Mouse (Mus musculus) layer of hippocampus, adult 9-11 months (tissue): ENCODE data around the gene Arid3a.
A peak's percentile ranks its signal among the peaks of the same experiment; 100 is the strongest.
"Not testable (repeated sequence)": the region's sequence is repeated elsewhere in the genome, so short reads cannot be mapped to it uniquely, and the experiment has no call there.

Source experiments
- DNase-seq: peaks from one replicate; pipeline ENCODE4 v3.0.0; 2022

Arid3a gene

DNA sequence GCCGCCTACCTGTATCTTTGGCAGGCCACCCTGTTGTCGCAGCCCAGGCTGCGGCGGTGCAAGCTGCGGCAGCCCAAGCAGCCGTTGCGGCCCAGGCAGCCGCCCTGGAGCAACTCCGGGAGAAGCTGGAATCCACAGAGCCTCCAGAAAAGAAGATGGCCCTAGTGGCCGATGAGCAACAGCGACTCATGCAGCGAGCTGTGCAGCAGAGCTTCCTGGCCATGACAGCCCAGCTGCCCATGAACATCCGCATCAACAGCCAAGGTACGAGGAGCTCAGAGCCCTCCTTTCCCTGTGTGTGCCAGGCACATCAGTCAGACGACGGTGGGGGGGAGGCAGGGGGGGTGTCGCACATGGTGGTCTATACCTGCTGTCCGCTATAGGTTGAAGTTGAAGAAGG is 23.8 kb downstream of the Arid3a start:
- no peak for DNase-seq

DNA sequence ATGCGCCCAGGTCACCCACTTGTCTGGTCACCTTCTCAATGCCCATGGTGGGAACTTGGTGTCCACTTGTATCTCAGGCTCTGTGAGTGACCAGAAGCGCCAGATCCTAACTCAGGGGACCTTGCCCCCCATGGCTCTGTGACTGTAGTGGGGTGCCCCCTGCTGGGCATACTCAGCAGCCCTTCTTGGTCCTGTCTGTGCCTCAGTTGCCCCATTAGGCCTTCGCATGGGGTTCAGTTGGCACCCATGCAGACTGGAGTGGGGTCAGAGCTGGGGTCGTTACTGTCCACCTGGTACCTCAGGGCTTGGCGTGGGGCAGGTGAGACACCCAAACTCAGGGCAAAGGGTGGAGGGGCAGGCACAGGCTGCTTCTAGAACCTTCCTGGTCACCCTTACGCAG is 27.1 kb downstream of the Arid3a start:
- DNase-seq = no peak

DNA sequence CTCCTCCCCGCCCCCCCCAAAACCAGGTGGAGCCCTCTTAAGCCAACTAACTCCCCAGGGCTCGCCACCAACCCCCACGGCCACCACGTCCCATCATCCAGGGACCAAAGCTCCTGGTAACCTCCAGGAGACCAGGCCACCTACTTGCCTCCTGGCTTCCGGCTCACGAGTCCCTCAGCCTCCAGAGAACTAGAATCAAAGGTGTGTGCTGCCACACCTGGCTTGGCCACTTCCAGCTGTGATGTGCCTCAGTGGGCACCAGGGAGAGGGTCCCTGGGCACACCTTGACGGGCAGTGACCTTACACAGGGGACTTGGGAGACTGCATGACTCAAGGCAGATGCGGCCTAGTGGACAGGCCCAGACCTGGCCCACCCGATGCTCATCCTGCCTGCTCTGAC is 28.8 kb downstream of the Arid3a start:
- DNase-seq = no peak

DNA sequence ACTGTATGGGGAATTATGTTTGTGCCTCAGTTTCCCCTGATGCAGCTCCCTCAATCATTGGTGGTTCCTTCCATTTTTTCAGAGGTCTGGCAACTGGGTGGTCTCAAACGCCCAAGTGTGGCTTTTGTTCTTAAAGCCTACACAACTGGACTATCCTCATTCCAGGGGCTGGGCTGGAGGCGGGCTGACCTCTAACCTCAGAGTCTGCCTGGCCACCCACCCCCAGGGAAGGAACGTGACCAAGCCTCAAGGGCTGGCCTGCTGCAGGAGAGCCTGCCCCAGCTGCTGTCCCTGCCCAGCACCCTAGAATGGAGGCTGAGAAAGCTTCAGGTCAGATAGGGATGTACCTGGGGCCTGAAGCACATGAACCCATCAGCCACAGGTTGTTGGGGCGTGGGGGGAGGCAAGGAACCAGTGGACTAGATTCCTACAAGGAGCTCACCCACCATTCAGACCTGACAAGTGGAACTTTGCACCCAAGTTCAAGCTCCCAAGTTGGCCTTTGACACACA is 29.9 kb downstream of the Arid3a start:
- DNase-seq = no peak

DNA sequence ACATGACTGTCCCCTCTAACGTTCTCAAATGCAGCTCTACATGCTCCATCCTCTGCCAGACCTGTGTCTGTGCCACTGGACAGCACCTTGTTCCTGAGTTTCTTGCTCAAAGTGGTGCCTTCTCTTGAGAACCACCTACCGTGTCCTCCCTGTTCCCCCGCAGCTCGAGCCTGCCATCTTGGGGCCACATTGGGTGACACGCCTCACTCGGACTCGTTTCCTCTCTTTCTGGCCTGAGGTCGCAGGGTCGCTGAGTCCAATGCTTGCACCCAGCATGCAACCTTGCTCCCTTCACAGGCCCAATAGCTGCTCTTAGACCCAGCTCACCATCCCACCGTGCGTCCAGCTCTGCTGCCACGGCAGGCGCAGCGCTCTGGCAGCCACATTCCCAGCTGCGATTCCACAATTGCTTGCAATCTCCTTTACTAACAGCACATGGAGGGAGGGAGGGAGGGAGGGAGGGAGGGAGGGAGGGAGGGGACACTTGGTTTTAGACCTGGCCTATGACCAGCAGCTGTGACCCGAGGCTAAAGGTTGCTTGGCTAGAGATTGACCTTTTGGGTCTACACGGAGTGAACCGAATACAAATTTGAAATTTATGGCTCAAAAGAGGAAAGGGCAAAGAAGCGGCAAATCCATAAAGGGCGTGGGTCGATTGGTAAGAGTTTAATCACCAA is 31.4 kb downstream of the Arid3a start:
- DNase-seq = peak; percentile 59

DNA sequence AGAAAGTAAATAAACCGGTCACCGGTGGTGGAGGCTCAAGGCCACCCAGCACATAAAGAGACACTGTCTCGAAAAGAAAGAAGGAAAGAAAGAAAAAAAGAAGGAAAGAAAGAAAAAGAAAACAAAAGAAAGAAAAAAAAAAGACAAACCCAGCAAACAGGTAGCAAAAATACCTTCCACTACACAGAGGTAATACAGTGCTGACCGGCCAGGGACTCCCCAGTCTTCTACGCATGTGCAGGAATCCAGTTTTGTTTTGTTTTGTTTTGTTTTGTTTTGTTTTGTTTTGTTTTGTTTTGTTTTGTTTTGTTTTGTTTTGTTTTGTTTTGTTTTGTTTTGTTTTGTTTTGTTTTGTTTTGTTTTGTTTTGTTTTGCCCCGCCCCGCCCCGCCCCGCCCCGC is 32.6 kb downstream of the Arid3a start:
- not testable (repeated sequence) for DNase-seq

DNA sequence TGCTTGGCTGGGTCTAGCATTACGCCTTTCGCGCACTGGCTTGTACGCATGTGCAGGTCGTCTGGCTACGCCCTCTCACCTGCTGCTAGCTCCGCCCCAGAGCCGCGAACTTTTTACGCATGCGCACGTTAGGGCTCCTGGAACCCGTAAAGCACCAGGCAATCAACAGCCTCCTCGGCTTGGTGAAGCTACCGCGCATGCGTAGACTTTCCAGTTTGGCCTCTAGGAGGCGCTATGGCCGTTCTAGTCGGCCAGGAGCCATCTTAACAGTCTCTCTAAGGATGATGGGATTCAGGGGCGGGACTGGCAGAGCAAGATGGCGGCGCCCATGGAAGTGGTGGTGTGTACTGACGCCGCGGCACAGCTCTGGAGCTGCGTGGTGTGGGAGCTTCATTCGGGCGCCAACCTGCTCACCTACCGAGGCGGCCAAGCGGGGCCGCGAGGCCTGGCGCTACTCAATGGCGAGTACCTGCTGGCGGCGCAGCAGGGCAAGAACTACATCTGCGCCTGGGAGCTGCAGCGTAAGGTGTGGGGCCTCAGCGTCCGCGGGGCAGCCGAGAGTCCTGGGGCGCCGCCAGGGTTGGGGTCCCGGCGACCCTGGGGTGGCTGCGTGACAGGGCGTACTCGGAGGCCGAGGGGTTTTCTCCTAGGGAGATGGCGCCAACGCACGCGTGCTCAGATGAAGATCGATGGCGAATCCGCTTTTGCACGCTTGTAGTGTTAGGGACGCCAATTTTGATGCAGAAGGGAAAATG is 33.2 kb downstream of the Arid3a start, which contains the start of gene Wdr18:
TSS of gene Wdr18 (plus strand) at position 306 of the 755 bp plus-strand sequence.
- DNase-seq = peak; percentile 99

DNA sequence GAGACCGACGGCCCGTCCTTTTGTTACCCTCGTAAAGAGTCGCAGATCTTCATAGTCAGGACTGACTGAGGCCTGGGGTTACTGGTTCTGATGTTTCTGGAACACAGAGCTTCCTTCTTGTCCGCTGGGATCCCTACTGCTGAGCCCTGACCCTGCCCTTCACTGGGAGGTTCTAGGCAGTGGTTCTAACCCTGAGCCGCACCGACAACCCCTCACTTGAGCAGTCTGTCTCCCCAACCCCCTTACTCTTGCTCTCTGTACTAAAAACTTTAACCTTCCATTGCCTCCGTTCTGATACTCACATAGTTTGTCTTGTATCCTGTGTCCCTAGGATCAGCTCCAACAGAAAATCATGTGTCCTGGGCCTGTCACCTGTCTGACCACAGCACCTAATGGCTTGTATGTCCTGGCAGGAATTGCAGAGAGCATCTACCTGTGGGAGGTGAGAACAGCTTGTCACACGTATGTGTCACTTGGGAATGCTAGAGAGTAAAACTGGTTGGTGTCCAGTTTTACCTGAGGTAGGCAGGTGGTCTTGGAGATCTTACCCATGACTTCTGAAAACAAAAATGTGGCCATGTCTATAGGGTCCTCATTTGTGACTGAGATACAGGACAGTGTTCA is 33.9 kb downstream of the Arid3a start:
- no peak for DNase-seq

DNA sequence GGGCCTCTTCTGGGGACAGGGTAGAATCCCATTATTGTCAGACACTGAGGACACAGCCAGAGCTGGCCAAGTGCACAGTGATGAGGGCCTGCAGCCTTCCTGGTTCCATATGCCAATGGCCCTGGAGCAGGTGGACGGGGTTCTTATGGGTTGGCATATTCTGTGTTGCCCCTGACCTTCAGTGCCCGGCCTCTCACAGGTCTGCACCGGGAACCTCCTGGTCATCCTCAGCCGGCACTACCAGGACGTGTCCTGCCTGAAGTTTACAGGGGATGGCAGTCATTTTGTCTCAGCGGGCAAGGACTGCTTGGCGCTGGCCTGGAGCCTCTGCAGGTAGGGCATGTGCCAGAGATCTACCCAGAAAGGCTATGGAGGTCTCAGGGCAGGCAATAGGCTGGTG is 37.9 kb downstream of the Arid3a start:
- DNase-seq = no peak

DNA sequence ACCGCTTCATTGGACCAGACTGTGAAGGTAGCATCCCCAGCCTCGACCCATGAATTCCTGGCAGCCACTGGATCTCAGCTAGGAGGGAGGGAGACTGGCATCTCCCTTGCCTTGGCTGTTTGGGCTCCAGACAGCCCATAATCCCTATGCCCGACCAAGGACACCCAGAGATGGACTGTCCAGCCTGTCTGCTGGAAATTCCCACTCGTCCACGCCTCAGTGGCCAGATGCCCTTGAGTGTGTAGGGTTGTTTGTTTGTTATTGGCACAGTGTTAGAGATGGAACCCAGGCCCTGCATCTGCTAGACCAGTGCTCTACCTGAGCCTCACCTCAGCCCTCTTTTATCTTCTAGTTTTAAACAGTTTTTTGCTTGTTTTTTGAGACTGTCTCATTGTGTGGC is 38.5 kb downstream of the Arid3a start:
- DNase-seq = no peak

DNA sequence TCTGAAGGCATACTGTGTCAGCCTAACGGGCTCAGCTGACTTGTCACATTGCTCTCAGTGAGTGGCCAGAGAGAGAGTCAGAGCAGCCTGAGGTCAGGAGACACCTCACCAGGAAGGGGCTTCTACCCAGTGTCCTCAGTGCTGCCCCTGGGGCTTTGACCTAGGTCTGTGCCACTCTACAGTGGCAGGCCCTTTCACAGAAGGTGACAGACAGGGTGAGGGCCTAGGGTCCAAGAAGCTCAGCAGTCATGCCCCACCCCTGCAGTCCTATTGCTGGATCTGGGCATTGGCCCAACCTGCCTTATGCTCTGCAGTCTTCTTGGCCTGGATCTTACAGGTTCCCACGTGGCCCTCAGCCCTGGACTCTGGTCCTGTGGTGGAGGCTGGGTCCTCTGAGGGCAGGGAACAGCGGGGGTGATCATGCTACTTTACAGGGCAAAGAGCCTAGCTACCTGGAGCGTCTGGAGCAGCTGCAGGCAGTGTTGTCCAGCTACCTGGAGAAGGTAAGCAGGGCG is 40.1 kb downstream of the Arid3a start:
- no peak for DNase-seq

DNA sequence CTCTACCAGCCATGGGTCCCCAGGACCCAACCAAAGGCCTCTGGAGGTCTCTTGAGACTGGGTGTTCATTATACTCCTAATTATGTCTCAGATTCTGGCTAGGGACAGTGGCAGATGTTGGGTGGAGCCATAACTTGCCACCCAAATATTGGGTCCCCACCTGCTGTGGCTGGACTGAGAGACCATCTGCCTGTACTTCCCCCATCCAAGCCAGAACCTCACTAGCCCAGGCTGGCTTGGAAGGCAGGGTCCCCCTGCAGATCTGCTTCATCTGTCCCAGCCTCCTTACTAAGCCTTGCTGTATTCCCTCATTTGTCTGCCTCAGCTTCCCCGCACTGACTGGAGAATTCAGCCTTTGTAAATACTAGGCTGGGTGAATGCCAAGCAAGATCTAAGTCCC is 41.3 kb downstream of the Arid3a start:
- DNase-seq = no peak

DNA sequence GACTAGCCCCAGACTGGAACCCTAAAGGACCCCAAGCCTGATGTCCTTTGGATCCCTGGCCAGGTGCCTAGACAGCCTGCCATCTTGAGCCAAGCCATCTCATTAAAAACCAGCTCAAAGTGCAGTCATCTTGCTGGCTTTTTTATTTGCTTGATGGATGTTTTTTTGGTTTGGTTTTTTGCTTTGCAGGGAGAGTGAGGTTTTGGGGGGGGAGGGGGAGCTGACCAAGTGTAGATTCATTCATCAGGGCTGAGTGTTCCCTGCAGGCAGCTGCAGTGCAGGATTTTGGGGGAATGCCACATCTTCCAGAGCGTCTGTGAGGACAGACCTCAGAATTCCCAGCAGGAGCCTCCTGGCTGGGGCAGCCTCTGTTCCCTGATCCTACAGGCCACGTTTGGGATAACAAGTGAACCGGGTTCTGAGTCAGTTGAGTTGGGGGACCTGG is 42.3 kb downstream of the Arid3a start:
- no peak for DNase-seq

DNA sequence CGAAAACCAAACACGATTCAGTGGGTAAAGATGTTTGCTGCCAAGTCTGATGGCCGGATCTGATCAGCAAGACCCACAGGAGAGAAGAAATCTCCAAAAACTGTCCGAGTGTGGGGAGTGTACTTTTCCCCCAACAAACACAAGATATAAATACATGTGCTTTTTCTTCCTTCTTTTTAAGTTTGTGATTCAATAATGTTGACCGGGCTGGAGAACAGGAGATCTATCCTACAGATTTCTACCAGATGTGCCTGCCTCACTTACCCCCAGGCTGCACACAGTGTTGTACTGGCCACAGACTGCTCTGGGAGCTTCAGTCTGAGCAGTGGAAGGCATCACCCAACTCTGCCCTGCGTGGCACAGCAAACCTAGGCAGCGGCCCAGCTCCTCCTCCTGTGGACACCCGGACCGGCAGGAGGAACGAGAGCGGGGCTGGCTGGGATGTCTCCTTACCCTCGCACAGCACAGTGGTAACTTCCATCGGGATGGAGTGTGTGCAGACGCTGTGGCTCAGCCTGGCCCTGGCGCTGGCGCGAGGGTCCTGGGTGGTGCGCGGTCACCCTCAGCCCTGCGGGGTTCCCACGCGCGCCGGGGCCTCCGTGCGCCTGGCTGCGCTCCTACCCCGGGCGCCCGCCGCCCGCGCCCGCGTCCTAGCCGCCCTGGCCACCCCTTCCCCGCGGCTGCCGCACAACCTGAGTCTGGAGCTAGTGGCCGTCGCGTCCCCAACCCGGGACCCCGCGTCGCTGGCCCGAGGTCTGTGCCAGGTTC is 43.8 kb downstream of the Arid3a start, which contains the start of gene Grin3b:
TSS of gene Grin3b (plus strand) at position 301 of the 768 bp plus-strand sequence.
- no peak for DNase-seq

DNA sequence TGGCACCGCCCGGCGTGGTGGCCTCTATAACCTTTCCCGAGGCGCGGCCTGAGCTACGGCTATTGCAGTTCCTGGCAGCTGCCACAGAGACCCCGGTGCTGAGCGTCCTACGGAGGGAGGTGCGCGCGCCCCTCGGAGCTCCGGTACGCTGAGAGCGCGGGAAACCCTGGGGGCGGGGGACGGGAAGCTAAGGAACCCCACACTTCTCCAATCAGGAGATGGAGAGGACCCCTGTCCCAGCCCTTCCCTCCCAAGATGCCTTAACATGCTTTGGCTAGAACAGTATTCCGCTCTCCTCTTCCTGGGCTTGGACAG is 44.3 kb downstream of the Arid3a start:
- DNase-seq = no peak

DNA sequence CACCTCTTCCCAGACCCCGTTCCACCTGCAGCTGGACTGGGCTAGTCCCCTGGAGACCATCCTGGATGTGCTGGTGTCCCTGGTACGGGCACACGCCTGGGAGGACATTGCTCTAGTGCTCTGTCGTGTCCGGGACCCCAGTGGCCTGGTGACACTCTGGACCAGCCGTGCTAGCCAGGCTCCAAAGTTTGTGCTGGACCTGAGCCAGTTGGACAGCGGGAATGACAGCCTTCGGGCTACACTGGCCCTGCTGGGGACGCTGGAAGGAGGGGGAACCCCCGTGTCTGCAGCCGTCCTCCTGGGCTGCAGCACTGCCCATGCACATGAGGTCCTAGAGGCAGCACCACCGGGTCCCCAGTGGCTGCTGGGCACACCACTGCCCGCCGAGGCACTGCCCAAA is 46.0 kb downstream of the Arid3a start:
- DNase-seq = no peak

DNA sequence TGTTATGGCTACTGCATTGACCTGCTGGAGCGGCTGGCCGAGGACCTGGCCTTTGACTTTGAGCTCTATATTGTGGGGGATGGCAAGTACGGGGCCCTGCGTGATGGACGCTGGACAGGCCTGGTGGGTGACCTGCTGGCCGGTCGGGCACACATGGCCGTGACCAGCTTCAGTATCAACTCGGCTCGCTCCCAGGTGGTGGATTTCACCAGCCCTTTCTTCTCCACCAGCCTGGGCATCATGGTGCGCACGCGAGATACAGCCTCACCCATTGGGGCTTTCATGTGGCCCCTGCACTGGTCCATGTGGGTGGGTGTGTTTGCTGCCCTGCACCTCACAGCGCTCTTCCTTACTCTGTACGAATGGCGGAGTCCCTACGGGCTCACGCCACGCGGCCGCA is 47.2 kb downstream of the Arid3a start:
- no peak for DNase-seq

DNA sequence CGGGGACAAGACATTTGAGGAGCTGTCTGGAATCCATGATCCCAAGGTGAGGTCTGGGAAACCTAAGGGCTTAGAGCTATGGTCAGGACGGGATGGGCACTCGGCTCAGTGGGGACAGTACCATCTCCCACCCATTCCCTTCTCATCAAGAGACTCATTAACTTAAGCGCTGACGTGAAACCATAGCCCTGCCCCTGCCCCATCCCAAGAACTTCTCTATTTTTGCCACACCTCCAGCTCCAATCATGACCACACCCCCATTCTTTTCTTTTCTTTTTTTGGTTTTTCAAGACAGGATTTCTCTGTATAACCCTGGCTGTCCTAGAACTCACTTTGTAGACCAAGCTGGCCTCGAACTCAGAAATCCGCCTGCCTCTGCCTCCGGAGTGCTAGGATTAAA is 47.8 kb downstream of the Arid3a start:
- no peak for DNase-seq

DNA sequence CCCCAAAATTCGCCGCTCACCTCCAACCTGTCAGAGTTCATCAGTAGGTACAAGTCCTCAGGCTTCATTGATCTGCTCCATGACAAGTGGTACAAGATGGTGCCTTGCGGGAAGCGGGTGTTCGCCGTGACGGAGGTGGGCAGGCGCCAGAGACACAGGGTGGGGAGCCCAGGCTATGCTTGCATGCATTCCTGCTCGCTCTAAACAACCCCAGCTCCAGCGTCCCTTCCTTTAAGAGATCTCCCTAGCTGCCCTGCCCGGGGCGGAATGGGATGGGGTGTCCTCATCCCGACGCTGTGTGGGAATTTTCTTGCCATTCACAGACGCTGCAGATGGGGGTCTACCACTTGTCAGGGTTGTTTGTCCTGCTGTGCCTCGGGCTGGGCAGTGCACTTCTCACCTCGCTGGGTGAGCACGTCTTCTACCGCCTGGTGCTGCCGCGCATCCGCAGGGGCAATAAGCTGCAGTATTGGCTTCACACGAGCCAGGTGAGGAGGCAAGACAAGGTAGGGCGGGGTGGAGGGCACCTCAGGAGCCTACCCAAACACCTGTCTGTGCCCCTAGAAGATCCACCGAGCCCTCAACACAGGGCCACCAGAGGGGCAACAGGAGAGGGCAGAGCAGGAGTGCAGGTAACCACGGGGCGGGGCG is 49.4 kb downstream of the Arid3a start:
- DNase-seq = no peak

DNA sequence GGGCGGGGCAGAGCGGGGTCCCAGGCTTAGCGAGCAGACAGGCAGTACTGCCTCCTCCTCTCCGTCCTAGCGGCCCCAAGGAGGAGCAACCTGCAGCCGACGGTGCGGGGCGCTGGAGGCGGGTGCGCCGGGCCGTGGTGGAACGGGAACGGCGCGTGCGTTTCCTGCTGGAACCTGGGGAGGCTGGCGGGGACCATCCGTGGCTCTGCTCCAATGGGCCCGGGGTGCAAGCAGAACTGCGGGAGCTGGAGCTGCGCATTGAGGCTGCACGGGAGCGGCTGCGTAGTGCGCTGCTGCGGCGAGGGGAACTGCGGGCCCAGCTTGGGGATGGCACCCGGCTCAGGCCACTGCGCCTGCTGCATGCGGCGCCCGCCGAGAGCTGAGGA is 49.9 kb downstream of the Arid3a start:
- DNase-seq = no peak

DNA sequence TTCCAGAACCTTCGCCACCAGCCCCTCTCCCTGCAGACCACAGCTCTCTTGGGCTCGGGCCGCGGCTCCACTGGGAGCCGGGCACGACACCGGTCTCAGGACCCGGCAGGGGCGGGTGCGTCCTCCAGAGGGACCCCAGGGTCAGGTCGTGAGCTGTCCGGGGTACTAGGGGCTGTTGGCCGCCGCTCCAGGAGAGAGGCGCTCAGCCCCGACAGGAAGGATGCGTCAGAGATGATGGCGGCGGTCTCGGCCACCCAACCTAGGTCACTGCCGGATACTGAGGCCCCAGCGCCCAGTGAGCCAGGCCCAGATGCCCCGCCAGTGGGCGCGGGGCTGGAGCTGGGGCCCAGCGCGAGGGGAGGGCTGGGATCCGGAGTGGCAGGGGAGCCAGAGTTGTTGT is 50.5 kb downstream of the Arid3a start:
- no peak for DNase-seq

DNA sequence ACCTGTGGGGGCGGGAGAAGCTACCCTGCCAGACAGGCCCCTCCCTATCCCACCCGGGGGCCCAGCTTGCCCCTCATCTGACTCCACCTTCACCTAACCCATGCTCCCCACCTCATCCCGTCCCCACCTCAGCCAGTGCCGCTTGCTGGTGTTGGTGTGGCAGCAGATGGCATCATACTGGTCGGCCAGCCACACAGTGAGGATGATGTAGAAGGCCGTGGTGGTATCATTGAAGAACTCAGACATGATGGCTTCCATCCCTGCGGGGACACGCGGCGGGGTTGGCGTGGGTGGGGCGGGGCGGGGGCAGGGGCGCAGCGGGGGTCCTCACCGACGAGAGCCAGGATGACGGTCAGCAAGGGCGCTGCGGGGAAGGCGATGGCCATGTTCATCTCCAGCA is 51.2 kb downstream of the Arid3a start:
- no peak for DNase-seq
